Mouse (Mus musculus): ENCODE results near the gene Pmepa1. TPM values are rescaled to one million over a fixed set of nuclear protein-coding genes. Genes with fewer than 3 reads are reported as not detected.

The Pmepa1 gene
- total and polyA plus RNA-seq, 3 experiments = 0.05 TPM; not detected in 2

DNA sequence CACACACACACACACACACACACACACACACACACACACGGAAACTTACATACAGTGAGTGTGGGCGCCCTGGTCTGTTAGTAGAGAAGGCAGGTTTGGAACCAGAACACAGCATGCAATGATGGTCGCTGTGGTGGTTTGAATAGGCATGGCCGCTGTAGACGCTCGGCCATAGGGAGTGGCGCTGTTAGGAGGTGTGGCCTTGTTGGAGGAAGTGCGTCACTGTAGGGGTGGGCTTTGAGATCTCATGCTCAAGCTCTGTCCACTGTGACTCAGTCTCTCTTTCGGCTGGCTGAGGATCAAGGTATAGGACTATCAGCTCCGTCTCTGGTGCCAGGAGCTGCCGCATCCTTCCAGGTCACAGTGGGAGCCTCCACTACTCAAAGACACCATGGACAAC is 14.6 kb upstream of the Pmepa1 start:
- ATAC-seq (ENCODE audit: extremely low read depth, insufficient number of reproducible peaks, low FRiP score, poor library complexity, severe bottlenecking) = no peak
- TF ChIP-seq GATA1 (IDR thresholded peaks at IDR 0.05; ENCODE audit: borderline replicate concordance, low read length) (no peak), CTCF (IDR thresholded peaks at IDR 0.05; ENCODE audit: low read depth, low read length) (no peak), GATA2 (IDR thresholded peaks at IDR 0.05; ENCODE audit: borderline replicate concordance, low read depth, low read length) (no peak), POLR2AphosphoS5 (IDR thresholded peaks at IDR 0.05; ENCODE audit: insufficient replicate concordance, low read depth, low read length) (no peak), TAL1 (conservative IDR thresholded peaks at IDR 0.05; ENCODE audit: low read depth, low read length) (no peak)

DNA sequence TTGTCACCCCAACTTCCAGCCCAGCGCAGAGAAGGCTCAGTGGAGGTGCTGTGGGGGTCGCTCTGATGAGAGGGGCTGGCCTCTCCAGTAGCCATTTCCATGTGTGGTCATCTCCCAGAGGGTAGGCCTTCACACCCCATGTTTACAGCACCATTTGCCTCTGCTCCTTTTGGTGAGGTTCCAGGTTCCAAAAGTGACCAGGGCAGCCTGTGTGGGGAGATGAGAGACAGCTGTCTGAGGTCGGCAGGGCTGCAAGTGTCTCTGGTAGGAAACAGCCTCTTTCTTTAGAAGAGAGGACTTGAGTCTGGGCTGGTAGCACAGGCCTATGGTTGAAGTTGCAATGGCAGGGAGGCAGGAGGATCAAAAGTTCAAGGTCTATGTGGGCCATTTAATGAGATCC is 13.6 kb upstream of the Pmepa1 start:
- H3K36me3 ChIP-seq (replicated peaks) = no peaks in the 10 kb centered on the region
- H3K9me3 ChIP-seq (replicated peaks) = peaks cover 87% of the 10 kb centered on the region
- no peak for DNase-seq (ENCODE audit: low spot score)
- no peaks in the 10 kb centered on the region for H3K4me1 ChIP-seq (ENCODE audit: insufficient read depth, low read depth, low read length)
- ATAC-seq (ENCODE audit: extremely low read depth, insufficient number of reproducible peaks, low FRiP score, poor library complexity, severe bottlenecking) = no peak
- H3K27me3 ChIP-seq (ENCODE audit: insufficient read depth, low read length) = no peaks in the 10 kb centered on the region
- no peak overlapping the region for H3K4me3 ChIP-seq (ENCODE audit: low read depth, low read length)
- TF ChIP-seq GATA2 (IDR thresholded peaks at IDR 0.05; ENCODE audit: borderline replicate concordance, low read depth, low read length) (no peak), CTCF (IDR thresholded peaks at IDR 0.05; ENCODE audit: low read depth, low read length) (no peak), POLR2AphosphoS5 (IDR thresholded peaks at IDR 0.05; ENCODE audit: insufficient replicate concordance, low read depth, low read length) (no peak), TAL1 (conservative IDR thresholded peaks at IDR 0.05; ENCODE audit: low read depth, low read length) (no peak), GATA1 (IDR thresholded peaks at IDR 0.05; ENCODE audit: borderline replicate concordance, low read length) (no peak)

More for the DNA sequence above, 14.6 kb upstream of the Pmepa1 start:
- Histone ChIP-seq H3K9me3 (replicated peaks) (peaks cover 88% of the 10 kb centered on the region), H3K4me3 (ENCODE audit: low read depth, low read length) (no peak overlapping the region), H3K4me1 (ENCODE audit: insufficient read depth, low read depth, low read length) (no peaks in the 10 kb centered on the region), H3K27me3 (ENCODE audit: insufficient read depth, low read length) (no peaks in the 10 kb centered on the region), H3K36me3 (replicated peaks) (no peaks in the 10 kb centered on the region)
- DNase-seq (ENCODE audit: low spot score) = no peak

DNA sequence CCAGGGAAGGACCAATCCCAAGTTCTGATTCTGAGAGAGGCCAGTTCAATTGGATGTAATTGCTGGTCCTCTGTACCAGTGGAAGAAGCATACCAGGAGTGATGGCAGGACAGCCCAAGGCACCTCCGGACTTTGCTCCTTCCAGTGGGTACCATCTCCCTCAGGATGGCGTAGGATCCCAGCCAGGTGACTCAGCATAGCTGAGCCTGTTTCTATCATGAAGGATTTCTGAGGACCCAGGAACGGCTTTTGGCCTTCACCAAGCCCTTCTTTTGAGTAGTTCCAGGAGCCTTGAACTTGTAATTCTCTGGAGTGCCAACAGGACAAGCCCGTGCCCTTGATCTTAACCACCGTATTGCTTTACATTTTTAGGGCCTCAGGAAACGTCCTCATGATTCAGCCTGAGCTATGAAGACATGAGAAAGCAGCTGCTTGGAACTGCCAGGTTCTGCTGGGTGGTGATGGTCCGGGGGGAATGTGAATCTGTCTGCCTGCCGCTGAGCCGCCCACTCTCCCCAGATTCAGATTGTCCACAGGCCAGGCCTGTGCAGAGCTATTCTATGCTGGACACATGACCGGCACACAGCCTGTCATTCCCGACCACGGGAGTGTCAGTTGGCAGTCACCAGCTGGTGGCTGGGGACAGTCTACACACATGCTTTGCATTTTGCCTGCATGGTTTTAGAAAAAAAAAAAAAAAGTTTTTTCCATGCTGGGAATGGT is 9.6 kb upstream of the Pmepa1 start:
- TF ChIP-seq CTCF (IDR thresholded peaks at IDR 0.05; ENCODE audit: low read depth, low read length) = no peak
- no peak for TF ChIP-seq GATA1 (IDR thresholded peaks at IDR 0.05; ENCODE audit: borderline replicate concordance, low read length)
- TF ChIP-seq TAL1 (conservative IDR thresholded peaks at IDR 0.05; ENCODE audit: low read depth, low read length) = no peak
- no peak for TF ChIP-seq POLR2AphosphoS5 (IDR thresholded peaks at IDR 0.05; ENCODE audit: insufficient replicate concordance, low read depth, low read length)
- no peak for TF ChIP-seq GATA2 (IDR thresholded peaks at IDR 0.05; ENCODE audit: borderline replicate concordance, low read depth, low read length)
- no peak for DNase-seq (ENCODE audit: low spot score)
- Histone ChIP-seq H3K4me3 (ENCODE audit: low read depth, low read length) (no peak overlapping the region), H3K4me1 (ENCODE audit: insufficient read depth, low read depth, low read length) (no peaks in the 10 kb centered on the region), H3K36me3 (replicated peaks) (no peaks in the 10 kb centered on the region), H3K27me3 (ENCODE audit: insufficient read depth, low read length) (no peaks in the 10 kb centered on the region), H3K9me3 (replicated peaks) (peaks cover 91% of the 10 kb centered on the region)
- ATAC-seq (ENCODE audit: extremely low read depth, insufficient number of reproducible peaks, low FRiP score, poor library complexity, severe bottlenecking) = no peak

GRCm38 (mm10) chr2:173284771-173285170 is 8.4 kb upstream of the Pmepa1 start:
- Histone ChIP-seq H3K27me3 (ENCODE audit: insufficient read depth, low read length) (no peaks in the 10 kb centered on the region), H3K36me3 (replicated peaks) (no peaks in the 10 kb centered on the region), H3K9me3 (replicated peaks) (peaks cover 91% of the 10 kb centered on the region), H3K4me3 (ENCODE audit: low read depth, low read length) (no peak overlapping the region; the same call in 1 of the 2 replicates), H3K4me1 (ENCODE audit: insufficient read depth, low read depth, low read length) (no peaks in the 10 kb centered on the region)
- DNase-seq (ENCODE audit: low spot score) (no peak), ATAC-seq (ENCODE audit: extremely low read depth, insufficient number of reproducible peaks, low FRiP score, poor library complexity, severe bottlenecking) (no peak)
- TF ChIP-seq GATA1 (IDR thresholded peaks at IDR 0.05; ENCODE audit: borderline replicate concordance, low read length) (no peak), GATA2 (IDR thresholded peaks at IDR 0.05; ENCODE audit: borderline replicate concordance, low read depth, low read length) (no peak), CTCF (IDR thresholded peaks at IDR 0.05; ENCODE audit: low read depth, low read length) (no peak), TAL1 (conservative IDR thresholded peaks at IDR 0.05; ENCODE audit: low read depth, low read length) (no peak), POLR2AphosphoS5 (IDR thresholded peaks at IDR 0.05; ENCODE audit: insufficient replicate concordance, low read depth, low read length) (no peak)

GRCm38 (mm10) chr2:173282191-173282590 is 5.9 kb upstream of the Pmepa1 start:
- TF ChIP-seq POLR2AphosphoS5 (IDR thresholded peaks at IDR 0.05; ENCODE audit: insufficient replicate concordance, low read depth, low read length) = no peak
- H3K4me3 ChIP-seq (ENCODE audit: low read depth, low read length) = no peak overlapping the region
- H3K27me3 ChIP-seq (ENCODE audit: insufficient read depth, low read length) = no peaks in the 10 kb centered on the region
- ATAC-seq (ENCODE audit: extremely low read depth, insufficient number of reproducible peaks, low FRiP score, poor library complexity, severe bottlenecking) = no peak
- no peaks in the 10 kb centered on the region for H3K36me3 ChIP-seq (replicated peaks)
- no peaks in the 10 kb centered on the region for H3K4me1 ChIP-seq (ENCODE audit: insufficient read depth, low read depth, low read length)
- DNase-seq (ENCODE audit: low spot score) = no peak
- peaks cover 96% of the 10 kb centered on the region for H3K9me3 ChIP-seq (replicated peaks)

GRCm38 (mm10) chr2:173281021-173281937 is 4.9 kb upstream of the Pmepa1 start:
- TF ChIP-seq GATA2 (IDR thresholded peaks at IDR 0.05; ENCODE audit: borderline replicate concordance, low read depth, low read length) (no peak), CTCF (IDR thresholded peaks at IDR 0.05; ENCODE audit: low read depth, low read length) (no peak), GATA1 (IDR thresholded peaks at IDR 0.05; ENCODE audit: borderline replicate concordance, low read length) (no peak), TAL1 (conservative IDR thresholded peaks at IDR 0.05; ENCODE audit: low read depth, low read length) (no peak), POLR2AphosphoS5 (IDR thresholded peaks at IDR 0.05; ENCODE audit: insufficient replicate concordance, low read depth, low read length) (no peak)
- H3K4me1 ChIP-seq (ENCODE audit: insufficient read depth, low read depth, low read length) = no peaks in the 10 kb centered on the region
- no peaks in the 10 kb centered on the region for H3K27me3 ChIP-seq (ENCODE audit: insufficient read depth, low read length)
- H3K9me3 ChIP-seq (replicated peaks) = peaks cover 96% of the 10 kb centered on the region
- ATAC-seq (ENCODE audit: extremely low read depth, insufficient number of reproducible peaks, low FRiP score, poor library complexity, severe bottlenecking) (no peak), DNase-seq (ENCODE audit: low spot score) (no peak)
- no peaks in the 10 kb centered on the region for H3K36me3 ChIP-seq (replicated peaks)
- H3K4me3 ChIP-seq (ENCODE audit: low read depth, low read length) = no peak overlapping the region
